Mouse (Mus musculus) embryo, embryonic 10 days (tissue): ENCODE results near the gene Thsd4.

Source experiments
- DNase-seq: peaks from one replicate; pipeline ENCODE4 v3.0.0-alpha.2; 2015; ENCODE audit warnings: low spot score

Thsd4 gene

DNA sequence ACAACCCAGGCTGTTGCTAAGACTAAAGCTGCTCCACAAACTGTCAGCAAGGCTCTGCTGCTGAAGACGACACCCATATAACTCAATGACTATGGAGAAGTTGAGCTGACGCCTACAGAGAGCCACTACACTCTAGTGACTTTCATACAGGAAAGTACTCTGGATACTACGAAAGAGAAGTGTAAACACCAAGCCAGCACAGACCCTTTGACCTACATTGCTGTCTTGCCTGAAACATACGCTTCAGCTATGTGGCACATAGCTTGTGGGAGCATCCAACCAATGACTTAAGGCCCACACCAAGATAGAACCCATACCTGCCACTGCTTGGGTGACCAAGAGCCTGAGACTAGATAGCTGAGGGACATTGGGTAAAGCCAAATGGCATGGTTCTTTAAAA is 141.3 kb downstream of the Thsd4 start:
- DNase-seq, result no peak

DNA sequence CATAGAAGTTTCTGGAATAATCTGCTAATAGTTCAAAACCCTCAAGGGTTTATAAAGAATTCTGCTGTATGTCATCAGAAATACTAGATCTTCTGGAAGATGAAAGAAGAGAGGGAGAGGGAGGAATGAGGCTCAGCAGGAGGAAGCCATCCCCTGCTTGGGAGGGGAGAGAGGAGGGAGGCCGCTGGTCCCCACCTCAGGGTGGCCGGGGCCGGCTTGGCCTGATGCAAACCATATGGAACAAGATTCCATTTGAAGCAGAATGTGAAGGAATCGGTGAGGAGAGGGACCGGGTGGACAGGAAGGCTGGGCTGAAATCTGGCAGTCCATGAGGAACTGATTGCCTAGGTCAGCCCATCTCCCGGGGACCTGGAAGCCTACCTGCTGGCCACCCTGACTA is 143.6 kb downstream of the Thsd4 start:
- no peak for DNase-seq

DNA sequence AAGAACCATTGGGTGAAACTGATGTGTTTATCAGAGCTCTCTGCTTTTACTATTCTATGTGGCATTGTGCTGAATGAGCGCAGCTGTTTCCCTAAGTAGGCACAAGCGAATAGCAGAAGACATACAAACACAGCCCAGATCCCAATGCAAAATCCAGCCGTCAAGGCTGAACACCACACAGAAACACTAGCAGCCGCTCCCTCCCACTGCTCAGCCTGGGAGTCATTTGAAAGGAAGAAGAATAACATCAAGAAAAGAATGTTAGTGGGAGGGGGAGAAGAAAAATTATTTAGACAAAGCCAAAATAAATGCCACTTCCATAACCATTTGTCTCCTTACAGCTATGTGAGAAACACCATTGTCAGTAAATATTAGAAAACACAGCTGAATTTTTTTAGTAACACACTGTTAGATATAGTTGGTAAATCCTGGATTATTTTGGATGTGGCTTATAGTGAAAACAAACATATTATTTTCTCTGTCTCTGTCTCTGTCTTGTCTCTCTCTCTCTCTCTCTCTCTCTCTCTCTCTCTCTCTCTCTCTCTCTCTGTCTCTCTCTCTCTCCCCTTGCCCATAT is 148.6 kb downstream of the Thsd4 start:
- DNase-seq, result no peak

DNA sequence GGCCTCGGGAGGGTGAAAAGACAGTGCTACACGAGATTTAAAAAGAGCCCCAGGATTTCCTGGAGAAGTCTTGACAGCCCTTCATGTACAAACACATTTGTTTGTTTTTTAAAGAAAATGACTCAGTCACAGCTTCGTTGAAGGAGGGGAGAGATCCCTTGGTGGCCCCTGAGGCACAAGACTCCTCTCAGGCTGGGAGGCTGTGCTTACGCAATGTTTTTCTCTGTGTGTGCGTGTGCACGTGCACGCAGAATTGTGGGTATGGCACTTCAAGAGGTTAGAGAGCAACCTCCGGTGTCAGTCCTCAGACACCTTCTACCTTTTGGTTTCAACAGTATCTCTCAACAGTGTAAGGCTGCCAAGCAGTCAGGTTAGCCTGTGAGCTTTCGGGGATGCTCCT is 153.3 kb downstream of the Thsd4 start:
- no peak for DNase-seq

DNA sequence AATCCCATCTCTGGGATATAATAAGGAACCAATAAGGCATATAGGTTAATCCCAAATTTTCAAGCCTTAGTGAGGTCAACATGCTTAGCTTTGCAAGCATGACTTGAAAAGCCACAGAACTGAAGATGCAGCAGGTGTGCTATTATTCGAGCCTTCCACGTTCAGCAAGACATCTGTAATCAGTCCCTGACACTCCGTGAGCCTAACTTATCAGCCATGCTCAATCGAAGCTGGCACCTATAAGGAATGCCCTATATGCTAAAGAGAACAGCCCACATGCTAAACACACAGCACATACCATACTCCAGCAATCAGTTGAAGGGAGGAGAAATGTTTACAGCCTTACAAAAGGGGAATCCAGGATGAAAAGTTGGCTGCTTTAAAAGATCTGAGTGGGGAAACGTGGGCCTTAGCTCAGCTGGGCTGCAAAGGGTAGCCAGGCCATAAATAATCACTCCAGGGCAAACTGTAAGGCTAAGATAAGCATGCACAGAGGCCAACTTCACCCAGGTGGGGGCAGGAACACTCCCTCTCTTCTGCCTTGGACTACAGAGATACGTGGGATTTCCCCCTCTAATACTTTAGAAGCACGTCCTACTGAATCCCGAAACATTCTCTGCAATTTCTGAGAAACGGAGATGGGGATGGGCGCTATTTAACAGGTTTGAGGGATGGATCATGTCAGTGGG is 154.1 kb downstream of the Thsd4 start:
- no peak for DNase-seq

DNA sequence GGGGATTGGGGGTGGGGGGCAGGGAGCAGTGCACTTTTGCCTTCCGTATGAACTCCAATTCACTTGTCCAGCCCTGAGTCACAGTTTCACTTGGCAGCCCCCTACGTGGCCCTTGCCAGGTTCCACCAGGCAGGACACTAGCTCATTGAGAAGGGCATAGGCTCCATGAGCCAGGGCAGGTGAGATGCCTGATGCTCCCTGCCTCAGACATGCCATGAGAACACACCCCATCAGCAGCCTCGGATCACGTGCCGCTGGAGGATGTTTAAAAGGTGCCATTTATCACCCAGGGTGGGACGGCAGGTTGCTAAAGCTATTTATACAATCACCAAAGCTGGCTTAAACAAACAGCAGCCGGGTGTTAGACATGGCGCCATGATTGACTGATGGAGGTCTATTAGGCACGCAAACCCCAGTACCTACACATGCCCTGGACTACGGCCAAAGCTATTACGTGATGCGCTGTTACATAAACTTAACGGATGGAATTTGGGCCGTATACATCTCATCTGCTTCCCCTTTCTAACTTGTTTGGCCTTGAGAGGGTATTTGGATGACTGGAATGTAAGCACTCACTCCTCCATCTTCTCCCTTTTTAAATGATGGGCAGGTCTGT is 157.6 kb downstream of the Thsd4 start:
- DNase-seq, result peak; percentile 12

DNA sequence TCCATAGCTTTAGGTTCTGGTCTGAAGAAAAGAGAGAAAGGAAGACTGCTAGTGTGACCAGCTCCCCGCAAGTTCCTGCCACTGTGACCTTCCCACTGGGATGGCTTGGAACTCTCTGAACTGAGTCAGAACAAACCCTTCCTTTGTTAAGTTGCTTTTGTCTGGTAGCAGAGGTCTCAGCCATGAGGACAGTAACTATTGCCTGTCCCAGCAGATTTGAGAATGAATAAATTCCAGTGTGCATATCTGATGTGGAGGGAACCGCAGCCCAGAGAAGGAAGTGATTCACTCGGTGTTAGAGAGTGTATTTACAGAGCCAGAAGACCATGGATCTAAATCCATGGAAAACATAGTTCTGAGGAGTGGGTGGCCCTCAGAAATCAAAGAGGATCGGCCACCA is 169.5 kb downstream of the Thsd4 start:
- DNase-seq, result no peak

DNA sequence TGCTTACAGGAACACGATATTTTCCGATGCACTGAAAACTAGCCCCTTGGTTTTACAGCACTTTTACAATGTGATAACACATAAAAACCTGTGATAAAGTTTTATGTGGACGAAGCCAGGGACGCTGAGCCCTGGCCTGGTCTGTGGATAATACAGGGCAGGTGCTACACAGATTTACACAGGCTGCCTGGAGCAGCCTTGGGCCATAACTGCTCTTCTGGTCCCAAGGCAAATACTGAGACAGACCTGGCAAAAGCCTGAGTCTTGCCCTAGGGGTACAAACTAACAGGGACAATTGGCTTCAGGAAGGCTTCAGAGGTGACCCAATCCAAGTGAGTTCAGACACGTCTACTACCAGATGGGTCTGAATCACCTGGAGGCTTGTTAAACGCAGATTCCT is 170.7 kb downstream of the Thsd4 start:
- DNase-seq, result no peak

DNA sequence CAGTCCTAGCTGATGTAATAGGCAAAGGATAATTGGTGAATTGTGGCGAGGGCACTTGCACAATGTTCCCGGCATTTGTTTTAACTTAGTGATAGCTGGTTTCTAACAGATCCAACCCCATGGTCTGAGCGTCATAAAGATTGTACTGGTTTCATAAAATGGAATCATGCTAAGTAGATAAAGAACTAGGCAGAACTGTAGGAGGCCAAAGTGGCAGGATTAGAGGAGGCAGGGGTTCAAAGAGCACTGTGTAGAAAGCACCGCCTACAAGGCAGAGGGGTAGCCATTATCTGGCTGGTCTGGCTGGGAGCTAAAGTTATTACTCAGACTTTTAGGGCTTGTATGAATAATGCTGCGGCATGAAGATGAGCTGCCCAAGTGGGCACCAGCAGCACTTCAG is 185.7 kb downstream of the Thsd4 start:
- no peak for DNase-seq

DNA sequence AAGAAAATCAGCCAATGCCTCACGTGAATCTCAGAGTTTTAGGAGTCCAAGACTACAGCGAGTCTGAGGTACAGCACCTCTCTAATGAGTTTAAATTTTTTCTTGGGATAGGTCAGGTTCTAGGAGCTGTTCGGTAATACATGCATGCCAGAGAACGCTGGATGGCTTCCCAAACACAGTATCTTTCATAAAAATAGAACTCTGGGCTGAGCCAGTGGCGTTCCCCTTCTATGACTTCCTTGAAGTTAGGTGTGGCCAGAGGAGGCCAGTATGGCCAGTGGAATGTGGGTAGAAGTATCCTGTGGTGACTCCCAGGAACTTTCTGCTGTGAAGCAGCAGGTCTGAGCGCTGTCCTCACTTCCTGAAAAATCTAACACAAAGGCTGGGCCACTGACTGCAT is 186.4 kb downstream of the Thsd4 start:
- DNase-seq, result no peak

DNA sequence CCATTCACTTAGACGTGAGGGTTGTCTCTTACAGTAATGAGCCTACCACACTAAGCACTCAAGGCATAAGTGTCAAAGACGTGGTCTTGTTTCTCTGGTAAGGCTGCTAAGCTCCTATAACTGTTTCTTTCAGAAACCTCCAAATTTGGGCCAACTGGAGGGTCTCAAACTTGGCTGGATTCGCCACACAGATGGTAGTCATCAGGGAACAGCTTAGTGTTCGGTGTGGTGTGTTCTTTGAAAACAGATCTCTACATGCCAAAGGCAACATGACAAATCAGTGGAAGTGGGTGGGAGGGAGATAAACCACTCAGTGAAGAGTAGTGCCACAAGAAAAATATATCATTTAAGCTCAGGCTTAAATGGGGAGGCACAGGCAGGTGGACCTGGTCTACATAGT is 191.9 kb downstream of the Thsd4 start:
- DNase-seq, result no peak

DNA sequence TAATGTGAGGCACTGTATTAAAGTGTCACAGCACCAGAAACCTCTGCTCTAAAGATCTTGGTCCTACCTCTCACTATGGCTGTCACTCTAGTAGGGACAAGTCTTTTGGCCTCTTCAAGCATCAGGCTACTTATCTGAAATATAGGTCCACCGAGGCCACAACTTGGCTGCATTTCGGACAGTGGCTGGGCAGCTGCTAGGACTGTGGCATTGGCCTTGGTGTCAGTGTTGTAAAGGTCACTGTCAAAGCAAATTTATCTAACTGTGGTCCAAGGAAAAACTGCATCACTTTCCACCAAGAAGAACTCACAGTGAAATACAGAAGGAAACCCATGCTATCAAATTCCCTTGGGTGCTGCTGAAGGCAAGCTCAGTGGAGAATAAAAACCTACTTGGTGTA is 197.1 kb downstream of the Thsd4 start:
- no peak for DNase-seq

DNA sequence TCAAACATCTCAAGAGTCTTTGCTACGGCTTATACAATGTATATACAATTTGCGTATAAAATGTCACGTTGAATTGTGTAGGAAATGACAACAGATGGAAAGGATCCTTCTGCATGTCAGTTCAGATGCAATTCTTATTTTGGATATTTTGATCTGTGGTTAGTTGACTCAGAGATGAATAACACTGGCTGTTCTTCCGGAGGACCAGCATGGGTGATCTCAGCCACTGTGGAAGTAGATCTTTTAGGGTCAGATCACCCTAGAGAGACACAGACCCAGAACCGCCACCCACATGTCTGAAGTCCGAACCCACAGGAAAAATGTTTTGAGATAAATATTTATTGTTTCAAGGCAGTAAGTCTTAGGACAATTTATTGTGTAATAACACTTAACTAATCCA is 198.4 kb downstream of the Thsd4 start:
- DNase-seq, result no peak

DNA sequence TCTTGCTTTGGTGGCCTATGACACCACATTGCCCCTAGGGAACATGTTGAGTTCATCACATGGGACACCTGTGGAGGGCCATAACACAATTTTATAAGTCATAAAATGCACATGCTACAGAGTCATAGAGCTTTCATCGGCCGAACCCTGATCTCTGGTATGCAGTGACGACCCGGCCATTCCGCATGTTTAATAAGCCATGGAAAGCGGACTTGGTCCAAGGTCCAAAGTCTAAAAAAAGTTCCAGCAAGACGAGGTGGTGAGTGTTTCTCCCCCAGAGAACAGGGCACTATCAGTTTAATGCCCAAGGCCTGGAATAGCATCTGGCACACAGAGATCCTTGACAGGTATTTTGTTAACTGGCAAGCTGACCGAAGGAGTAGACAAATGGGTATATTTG is 204.6 kb downstream of the Thsd4 start:
- DNase-seq, result no peak

DNA sequence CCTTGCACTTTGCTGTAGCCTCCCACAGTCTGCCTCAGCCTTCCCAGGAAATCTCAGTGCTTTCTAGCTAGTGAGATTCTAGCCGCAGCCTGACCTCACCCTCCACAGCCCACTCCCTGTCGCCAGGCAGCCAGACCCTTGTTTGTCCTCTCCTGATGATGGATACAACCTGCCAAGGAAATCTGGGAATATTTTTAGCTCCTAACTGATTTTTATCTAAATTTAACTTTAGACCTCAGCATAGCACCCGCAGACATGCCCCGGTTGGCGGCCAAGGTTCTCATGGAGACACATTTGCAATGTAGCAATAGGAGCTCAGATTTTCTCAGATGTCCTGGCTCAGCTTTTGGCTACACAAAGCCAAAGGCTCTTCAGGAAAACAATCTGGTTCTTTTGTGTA is 205.3 kb downstream of the Thsd4 start:
- DNase-seq, result no peak

DNA sequence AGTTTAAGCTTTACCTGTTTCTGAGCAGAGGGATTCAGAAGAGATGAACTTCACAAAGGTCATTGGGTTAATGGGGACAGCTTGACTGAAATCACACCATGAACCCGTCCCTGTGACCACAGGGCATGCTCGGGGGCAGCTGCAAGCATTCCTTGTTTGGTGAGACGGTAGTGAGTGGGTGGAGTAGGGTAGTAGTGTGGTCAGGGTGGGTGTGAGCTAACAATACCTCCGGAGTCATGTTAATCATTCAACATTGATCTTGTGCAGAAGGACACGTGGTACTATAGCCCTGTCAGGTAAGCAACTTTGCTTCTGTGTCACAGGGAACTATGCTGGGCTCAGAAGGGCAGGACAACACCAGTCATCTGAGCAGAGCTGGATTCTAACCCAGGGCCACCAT is 206.3 kb downstream of the Thsd4 start:
- DNase-seq, result no peak

DNA sequence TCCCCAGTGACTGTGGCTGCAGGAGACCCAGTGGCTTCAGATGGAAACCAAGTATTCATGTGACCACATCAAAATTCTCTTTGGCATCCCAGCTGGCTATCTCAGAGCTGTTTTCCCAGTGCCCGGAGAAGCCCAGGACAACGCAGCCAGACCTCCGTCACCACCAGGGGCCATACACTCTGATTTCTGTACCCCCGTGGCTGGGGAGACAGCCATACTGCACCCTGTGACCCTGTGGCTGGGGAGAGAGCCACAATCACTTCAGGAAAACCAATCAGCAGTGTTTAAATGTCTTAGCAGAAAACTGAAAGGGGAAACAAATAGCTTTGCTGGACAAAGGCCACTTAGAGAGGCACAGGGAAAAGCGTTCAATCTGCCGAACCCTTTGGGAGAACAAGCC is 208.2 kb downstream of the Thsd4 start:
- DNase-seq, result no peak

DNA sequence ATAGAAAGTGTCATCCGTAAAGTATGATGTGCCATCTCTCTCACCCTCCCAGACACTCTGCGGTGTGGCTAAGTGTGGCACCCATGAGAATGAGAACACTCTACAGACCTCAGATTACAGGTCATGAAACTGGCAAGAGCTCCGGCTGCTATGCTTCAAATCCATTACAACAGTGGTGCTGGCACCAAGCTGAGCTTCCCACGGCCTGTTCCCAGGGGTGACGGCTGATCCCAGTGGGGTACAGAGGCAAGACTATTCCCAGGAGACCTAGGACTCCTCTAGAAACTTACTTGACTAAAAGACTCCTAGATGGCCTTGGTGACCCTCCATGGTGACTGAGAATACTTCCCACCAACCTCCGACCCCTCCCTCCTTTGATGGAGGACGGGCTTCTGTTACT is 209.2 kb downstream of the Thsd4 start:
- DNase-seq, result no peak

DNA sequence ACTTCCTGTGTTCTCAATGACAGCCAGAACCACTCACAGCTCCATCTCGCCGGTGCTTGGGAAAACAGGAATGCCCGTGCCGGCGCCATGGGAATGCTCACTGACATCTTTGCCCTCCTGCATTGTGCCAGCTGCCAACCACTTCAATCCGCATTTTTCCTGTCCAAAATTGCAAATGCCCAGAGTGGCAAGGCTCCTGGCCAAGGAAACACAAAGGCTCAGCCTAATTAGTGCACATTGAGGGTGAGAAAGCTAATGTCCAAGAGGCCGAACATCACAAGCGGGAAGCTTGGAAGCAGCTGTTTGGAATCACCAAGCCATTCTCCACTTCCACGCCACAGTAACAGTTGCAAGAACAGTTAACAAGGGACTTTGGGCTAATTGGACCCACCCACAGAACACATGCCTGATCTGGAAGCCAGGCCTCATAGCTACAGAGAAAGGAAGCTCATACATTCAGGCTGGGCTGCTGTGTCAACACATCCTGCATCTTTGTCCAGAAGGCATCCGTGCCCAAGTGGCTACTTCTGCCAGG is 210.2 kb downstream of the Thsd4 start:
- no peak for DNase-seq

DNA sequence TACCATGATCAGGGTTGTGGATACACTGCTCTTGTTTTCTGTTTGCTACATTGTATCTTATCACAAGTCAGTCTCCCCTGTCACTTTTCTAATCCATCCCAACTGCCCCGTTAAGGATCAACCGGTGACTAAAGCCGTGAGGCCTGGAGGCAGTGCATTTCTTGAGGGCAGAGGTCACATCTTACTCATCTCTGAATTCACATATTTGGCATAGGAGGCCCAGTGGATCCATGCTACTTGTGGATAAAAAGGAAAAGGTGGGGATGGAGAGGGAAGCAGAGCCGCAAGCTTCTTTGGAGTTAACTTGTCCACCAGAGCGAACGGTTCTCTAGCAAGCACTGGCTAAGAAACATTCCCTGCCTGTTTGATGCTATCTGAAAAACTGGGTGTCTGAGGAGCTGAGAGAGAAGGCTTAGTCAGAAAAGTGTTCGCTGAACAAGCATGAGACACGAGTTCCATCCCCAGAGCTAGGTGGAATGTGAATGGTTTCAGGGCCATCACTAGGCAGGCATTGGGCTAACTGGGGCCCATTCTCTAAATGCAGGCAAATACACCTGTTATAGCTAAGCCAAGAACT is 211.0 kb downstream of the Thsd4 start:
- DNase-seq, result no peak

DNA sequence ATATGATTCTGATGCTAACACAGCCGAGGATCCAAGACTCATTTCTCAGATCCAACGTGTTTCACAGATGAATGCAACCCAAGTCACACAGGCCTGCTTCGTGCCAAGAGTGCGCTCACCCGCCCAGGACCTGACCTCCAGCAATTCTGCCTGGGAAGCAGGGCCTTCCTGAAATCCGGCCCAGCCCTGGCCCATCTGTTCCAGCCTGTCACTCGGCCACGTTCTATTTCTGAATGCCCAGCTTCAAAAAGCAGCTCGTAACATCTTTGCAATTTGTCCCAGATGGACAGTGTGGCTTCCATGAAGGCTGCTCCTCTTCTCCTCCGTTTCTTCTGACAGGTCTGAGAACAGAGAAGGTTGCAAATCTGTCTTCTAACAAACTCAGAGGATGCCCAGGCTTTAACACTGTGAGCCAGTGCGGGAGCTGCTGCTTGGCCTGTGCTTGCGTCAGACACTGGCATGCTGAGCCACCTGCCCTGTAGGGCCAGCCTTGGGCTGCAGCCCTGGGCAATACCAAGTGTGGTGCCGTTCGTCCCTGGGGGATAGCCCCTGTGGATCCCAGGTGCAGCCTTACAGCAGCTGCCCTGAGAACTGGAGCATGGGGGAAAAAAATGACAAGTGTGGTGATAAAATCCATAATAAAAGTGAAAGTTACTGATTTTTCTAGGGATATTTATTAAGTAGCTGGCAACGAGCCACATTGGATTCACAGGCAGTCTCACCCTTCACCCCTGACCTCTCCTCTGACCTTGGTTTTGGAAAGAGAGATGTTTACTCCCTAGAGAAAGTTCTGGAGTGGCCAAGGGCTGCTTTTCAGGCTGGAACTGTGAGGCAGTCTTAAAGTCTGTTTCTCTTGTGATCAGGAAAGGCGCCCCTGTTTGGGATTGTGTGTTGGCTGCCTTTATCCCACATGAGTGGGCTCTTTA is 211.8 kb downstream of the Thsd4 start:
- DNase-seq, result peak; percentile 44

DNA sequence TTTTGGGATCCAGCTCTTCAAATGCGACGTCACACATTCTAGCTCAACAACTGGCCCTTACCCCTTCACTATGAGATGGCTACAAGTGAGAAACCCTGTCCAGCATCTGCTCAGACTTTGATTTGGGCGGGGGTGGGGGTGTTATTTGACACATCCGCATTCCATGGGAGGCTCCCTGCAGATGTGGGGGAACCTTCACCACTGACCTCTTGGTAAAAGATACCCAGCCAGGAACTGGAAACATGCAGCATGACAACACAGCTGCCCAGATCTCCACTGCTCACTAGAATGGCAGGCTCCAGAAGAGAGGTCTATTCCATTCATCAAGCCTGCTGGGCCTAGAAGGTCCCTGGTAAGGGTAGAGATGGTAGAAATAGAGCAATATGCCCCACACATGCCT is 213.7 kb downstream of the Thsd4 start:
- DNase-seq, result peak; percentile 46
